10 mouse cellular contexts compared by ENCODE assay signal in genomic region chr2:165153006-165153405, GRCm38 (mm10).
DNase-seq lines count a peak whose midpoint lies in the region; ATAC-seq lines count a peak whose summit lies in the region.
"Had no signal": no experiment of that assay in that cellular context is flagged by ENCODE, and none has a peak within 500 bp of the region (broad histone marks: within the 10 kb centered on the region; RNA-seq: fewer than 3 reads in every experiment).

No protein-coding gene starts in this region.

- H3K4me2 ChIP-seq in heart, embryonic 11.5 days: no peak overlapping the region
- peak overlapping the region; percentile 31 for H3K4me2 ChIP-seq in heart, embryonic 16.5 days (ENCODE audit: low read depth, low read length)

- H3K9me3 ChIP-seq in heart, embryonic 11.5 days (replicated peaks; ENCODE audit: control insufficient read depth, low read length): no peaks in the 10 kb centered on the region
- no peaks in the 10 kb centered on the region for H3K9me3 ChIP-seq in heart, embryonic 16.5 days (replicated peaks; ENCODE audit: control insufficient read depth, low read length)

- H3K9ac ChIP-seq in heart, embryonic 11.5 days (ENCODE audit: low read depth, low read length): no peak overlapping the region
- no peak overlapping the region for H3K9ac ChIP-seq in heart, embryonic 16.5 days (ENCODE audit: low read length)

- no peaks in the 10 kb centered on the region for H3K36me3 ChIP-seq in heart, embryonic 11.5 days (ENCODE audit: control insufficient read depth, insufficient read depth, low read length)
- no peaks in the 10 kb centered on the region for H3K36me3 ChIP-seq in heart, embryonic 16.5 days (ENCODE audit: control insufficient read depth, insufficient read depth)

- no peak for ATAC-seq in heart, embryonic 11.5 days (replicated peaks; ENCODE audit: insufficient number of reproducible peaks, low FRiP score, low TSS enrichment)
- ATAC-seq in heart, embryonic 16.5 days (replicated peaks; ENCODE audit: extremely low read depth, insufficient read depth, low FRiP score): peak; percentile 89

- no peak overlapping the region for H3K27ac ChIP-seq in heart, embryonic 11.5 days (ENCODE audit: low read depth, low read length)
- H3K27ac ChIP-seq in heart, embryonic 16.5 days (ENCODE audit: low read length): no peak overlapping the region
- H3K27ac ChIP-seq: macrophage had no signal

- H3K27me3 ChIP-seq in heart, embryonic 11.5 days (ENCODE audit: control insufficient read depth, insufficient read depth, low read length): peaks cover 44% of the 10 kb centered on the region
- H3K27me3 ChIP-seq in heart, embryonic 16.5 days (ENCODE audit: control insufficient read depth, insufficient read depth, low read length): peaks cover 26% of the 10 kb centered on the region

- H3K4me1 ChIP-seq in heart, embryonic 11.5 days (ENCODE audit: control insufficient read depth, insufficient read depth, low read length): 0 out of 2 replicates have a peak, but pooled peaks cover 2% of the 10 kb centered on the region
- H3K4me1 ChIP-seq in heart, embryonic 16.5 days (ENCODE audit: control insufficient read depth, insufficient read depth, low read length): peaks cover 6% of the 10 kb centered on the region

- WGBS in heart, embryonic 11.5 days (ENCODE audit: insufficient replicate concordance): 12% methylated on average over 12 of the region's 12 CpGs
- WGBS in heart, embryonic 16.5 days: 9% methylated on average over 12 of the region's 12 CpGs

- peak; percentile 97 for DNase-seq in heart, adult 11 months
- DNase-seq in cerebellum, postnatal 36 days: peak; percentile 54 to 58
- DNase-seq in right cerebral cortex, adult 2 months (ENCODE audit: low spot score in 2 of 2): peak; percentile 69 to 72
- no peak for DNase-seq in lung, postnatal 25 days (ENCODE audit: low spot score)
- no peak for DNase-seq in lung, adult 18-20 months
- no peak for DNase-seq in lung, postnatal 10 days
- DNase-seq: kidney, postnatal 36 days had no signal

- no peak overlapping the region for H3K4me3 ChIP-seq in heart, embryonic 11.5 days (ENCODE audit: low read depth, low read length)
- H3K4me3 ChIP-seq in heart, embryonic 16.5 days (ENCODE audit: low read length): no peak overlapping the region

Comparison
In these comparisons a context has a peak if more than half of its experiments do, and no peak if none do; other contexts are left out.
1. DNase-seq: peak in heart, adult 11 months (single experiment), cerebellum, postnatal 36 days (2 of 2) and right cerebral cortex, adult 2 months (2 of 2); none in lung, postnatal 25 days (single experiment), lung, adult 18-20 months (0 of 2) and lung, postnatal 10 days (single experiment).